Mouse (Mus musculus) bone marrow macrophage, adult 2 months (primary cell): ENCODE data around the gene Mecp2.

Experiments
- CTCF ChIP-seq: IDR thresholded peaks from 2 replicates; pipeline ENCODE4 v1.5.1; 2012; ENCODE audit warnings: low read depth, mild to moderate bottlenecking, low read length, moderate library complexity
- POLR2A ChIP-seq: IDR thresholded peaks from 2 replicates; pipeline ENCODE4 v1.6.1; 2012; ENCODE audit warnings: mild to moderate bottlenecking, low read depth, low read length, borderline replicate concordance

DNA sequence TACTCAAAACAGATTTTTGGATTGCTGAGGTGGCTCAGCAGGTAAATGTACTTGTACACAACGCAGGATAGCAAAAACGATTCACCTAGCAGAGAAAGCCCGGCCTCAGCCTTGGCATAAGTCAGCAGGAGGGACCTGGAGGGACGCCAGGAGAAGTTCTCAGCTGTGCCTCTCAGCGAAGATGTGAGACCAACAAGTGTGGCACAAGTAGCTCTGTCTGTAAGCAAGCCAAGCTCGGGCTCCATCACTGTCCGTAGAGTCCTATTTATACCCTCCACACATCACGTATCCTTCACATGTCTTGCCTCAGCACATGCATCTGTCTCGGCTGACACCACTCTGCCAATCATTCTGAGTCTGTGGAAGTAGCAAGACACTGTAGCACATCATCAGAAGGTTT is 67.3 kb downstream of the Mecp2 start:
- no peak for TF ChIP-seq POLR2A
- no peak for TF ChIP-seq CTCF
